Mouse (Mus musculus) adrenal gland, adult 2 months (tissue): ENCODE measurements around the gene Oprd1. TPM values are rescaled to one million over a fixed set of nuclear protein-coding genes. Genes with fewer than 3 reads are reported as not detected.

Experiments used
- DNase-seq: peaks from one replicate; pipeline ENCODE4 v3.0.0; 2021
- long read RNA-seq: library from polyadenylated mRNA; stranded (forward); transcript quantifications from one replicate; pipeline ENCODE4 v2.0.0, GENCODE M21; 2021
- polyA plus RNA-seq: library from polyadenylated mRNA; depleted of rRNA; stranded (reverse); fragments of >200 nt; gene quantifications from 2 replicates; pipeline ENCODE4 v1.2.3, GENCODE M21; 2012; rRNA removed
- total RNA-seq, 2 experiments: library from RNA; stranded (reverse); gene quantifications; 2 replicates each; pipeline ENCODE4 v1.2.3; 2021

Oprd1 gene
- under 1 TPM; 0.63 to 0.90 TPM for total RNA-seq
- polyA plus RNA-seq = 1.3 and 1.6 TPM in 2 replicates
- long read RNA-seq, full-length matches to known transcripts = 2 of 2 reads
- long read RNA-seq, partial matches to known transcripts = 0 of 2 reads
- long read RNA-seq, other reads (novel, unspliced or antisense) = 0 of 2 reads

DNA sequence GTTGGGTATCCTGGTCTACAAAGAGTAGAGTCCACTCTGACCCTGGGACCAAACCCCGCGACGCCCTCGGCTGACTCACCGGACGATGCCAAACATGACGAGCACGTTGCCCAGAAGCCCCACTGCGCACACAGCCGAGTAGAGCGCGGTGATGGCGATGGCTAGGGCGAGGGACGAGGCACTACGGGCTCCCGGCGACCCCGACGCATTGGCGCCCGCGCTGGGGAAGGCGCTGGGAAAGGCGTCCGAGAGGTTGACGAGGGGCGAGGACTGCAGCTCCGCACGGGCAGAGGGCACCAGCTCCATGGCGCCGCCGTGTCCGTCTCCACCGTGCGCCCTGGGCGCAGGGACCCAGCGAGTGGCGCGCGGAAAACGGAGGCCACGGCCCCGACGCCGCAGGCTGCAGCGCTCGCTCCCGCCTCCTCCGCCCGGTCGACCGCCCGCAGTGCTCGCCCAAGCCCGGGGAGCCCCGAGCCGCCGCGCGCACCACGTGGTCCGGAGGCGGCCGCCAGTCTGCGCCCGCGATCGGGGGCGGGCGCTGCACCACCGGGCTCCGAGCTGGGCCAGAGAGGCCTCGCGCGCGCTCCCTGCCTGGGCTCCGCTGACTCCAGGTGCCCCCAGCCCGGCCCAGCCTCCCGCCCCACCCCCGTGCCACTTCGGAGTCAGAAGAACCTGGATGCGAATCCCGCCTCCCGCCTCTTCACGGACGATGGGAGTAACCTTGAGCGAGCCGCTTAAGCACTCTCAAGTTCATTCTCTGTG is at the start of gene Oprd1:
Oprd1 (minus strand) TSS at position 407 of the 762 bp plus-strand sequence.
- peak; percentile 20 for DNase-seq

GRCm38 (mm10) chr4:132187826-132188401 is 43.6 kb upstream of the Oprd1 start:
- DNase-seq = no peak

DNA sequence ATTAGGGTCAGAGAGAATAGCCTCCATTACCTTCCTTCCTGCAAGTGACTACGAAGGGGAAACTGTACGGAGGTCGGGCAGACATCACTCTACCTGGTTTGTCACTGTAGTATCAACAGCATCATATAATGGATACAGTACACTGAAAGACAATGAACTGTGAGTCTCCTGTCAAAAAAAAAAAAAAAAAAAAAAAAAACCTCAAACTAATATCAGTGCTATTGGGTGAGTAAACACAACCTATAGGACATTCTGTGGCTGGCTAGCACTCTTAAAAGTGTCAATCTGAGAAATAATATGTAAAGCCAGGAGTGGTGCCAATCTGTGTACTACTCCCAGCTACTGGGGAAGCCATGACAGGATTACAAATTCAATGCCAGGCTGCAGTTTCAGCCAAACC is 38.9 kb upstream of the Oprd1 start:
- no peak for DNase-seq

DNA sequence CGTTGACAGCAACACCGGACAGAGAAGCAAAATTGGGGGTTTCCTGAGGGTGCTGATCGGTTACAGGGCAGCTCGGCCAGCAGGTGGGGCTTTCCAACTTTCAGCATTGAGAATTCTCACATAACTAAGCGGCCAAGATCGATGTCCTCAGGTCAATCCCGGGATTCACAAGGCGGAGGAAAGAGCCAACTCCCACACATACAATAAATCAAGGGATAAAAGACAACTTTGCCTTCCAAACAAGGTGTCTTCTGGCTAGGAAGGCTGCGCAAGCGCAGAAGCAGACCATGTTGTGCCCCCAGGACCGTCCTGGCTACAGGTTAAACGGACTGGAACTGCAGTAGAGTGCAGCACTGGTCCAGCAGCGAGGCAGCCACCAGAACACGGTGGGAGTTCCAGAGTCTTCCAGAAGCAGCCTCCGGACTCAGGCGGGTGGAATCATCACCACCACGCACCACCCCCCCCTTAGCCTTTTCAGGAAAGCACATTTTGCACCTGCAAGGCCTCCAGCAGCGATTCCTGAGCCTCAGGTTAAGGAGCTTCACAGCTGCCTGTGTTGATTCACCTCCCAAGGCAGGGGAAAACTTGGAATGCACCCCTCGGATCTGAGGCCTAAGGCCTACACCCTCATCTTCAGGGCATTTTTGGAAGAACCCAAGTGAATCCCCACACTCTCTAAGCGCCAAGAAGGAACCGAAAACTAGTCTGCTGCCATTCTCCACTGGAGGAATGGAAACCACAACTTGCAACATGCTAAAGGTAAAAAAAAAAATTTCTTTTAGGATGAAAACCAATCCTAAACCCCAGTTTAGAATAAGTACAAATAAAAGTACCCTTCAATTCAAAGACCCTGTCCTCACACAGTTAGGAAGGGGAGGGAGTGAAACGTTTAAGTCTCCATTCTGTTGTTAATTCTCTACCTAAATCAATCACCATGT is 37.7 kb upstream of the Oprd1 start:
- DNase-seq = no peak

DNA sequence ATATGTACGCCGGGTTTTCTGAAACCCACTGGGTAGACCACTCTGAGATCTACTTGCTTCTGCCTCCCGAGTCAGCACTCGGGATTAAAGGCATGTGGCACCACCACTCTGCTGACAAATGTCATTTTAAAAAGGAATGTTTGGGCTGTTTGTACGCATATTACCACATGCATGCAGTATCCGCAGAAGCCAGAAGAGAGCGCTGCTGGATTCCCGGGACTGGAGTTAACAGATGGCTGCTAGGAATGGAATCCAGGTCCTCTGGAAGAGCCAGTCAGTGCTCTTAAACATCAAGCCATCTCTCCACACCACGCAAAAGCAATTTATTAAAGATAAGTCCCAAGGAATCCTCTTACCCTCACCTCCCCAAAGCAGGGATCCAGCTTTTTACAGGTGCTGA is 36.4 kb upstream of the Oprd1 start:
- DNase-seq = peak; percentile 23

DNA sequence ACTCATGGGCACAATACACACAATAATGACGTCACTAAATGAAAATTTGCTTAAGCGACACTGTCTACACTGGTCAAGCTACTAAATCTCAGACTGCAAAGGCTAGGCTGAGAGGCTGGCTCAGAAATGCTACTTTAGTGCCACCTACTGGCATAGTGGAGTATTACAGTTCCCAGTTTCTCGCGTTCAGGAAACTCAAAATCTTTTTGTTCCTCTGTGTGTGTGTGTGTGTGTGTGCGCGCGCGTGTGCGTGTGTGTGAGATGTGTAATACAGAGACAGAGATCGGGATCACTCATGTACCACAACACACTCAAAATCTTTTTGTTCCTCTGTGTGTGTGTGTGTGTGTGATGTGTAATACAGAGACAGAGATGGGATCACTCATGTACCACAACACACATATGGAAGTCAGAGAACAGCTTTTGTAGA is 34.4 kb upstream of the Oprd1 start:
- peak; percentile 51 for DNase-seq

DNA sequence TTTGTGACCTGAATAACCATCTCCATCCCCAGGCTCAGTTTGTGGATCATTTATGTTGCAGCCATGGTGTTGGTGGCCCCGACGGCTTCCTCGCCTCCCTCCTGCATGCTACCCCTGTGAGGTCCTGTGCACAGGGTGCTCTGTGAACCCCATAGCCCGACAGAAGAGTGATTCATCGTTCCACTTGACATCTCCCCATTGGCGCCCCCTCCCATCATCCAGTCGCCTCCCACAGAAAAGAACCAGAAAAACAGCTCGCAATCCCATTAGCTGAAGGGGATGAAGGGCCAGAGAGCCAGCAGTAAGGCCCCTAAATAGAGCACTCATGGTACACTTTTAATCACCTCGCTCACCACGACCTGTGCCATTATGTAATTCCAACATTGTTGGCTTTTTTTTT is 32.2 kb upstream of the Oprd1 start:
- no peak for DNase-seq

DNA sequence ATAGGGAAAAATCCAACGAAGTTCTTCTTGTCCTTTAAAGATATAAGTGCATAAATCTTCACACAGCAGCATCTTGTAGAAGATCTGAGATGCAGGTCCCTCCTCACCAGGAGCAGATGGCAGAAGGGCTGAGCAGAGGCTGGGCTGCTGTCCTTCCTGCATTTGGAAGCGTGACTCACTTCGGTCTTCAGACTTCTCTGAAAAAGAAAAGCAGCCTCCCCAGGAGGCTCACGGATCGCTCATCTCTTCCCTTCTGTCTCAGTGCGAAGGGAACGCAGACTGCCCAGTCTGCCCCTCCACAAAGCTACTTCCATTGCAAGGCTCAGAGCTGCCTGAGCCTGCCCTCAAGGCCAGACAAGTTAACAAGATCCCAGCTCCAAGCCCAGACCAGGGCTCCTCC is 26.6 kb upstream of the Oprd1 start:
- no peak for DNase-seq

GRCm38 (mm10) chr4:132169761-132170160 is 25.5 kb upstream of the Oprd1 start:
- DNase-seq = no peak

DNA sequence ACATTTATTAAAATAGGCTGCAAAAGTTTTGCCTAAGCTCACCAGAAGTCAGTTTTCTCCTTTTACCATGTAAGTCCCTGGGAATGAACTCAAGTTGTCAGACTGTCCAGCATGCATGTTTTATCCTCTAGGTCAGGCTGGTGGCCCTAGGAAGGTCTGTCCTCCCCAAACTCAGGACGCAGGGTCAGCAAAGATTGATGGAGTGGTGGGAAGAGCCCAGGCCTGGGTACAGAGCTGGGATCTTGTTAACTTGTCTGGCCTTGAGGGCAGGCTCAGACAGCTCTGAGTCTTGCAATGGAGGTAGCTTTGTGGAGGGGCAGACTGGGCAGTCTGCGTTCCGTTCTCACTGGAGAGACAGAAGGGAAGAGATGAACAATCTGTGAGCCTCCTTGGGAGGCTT is 25.0 kb upstream of the Oprd1 start:
- no peak for DNase-seq

DNA sequence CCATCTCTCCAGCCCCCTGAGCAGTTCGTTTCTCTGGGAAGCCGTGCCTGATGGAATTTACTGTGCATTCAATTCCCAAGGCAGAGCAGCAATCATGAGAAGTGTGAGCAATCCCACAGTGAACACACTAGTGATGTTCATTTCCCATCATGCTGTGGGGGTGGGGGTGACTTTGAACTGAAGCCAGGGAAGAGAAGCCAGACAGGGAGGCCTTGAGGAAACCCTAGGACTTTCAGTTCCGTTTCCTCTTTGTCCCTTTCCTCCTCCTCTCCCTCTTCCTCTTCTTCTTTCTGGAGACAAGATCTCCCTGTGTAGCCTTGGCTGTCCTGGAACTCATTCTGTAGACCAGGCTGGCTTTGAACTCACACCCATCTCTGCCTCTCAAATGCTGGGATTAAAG is 23.1 kb upstream of the Oprd1 start:
- no peak for DNase-seq

- no peak for DNase-seq
These were observed 22.3 kb upstream of the Oprd1 start for GRCm38 (mm10) chr4:132166350-132167290.

DNA sequence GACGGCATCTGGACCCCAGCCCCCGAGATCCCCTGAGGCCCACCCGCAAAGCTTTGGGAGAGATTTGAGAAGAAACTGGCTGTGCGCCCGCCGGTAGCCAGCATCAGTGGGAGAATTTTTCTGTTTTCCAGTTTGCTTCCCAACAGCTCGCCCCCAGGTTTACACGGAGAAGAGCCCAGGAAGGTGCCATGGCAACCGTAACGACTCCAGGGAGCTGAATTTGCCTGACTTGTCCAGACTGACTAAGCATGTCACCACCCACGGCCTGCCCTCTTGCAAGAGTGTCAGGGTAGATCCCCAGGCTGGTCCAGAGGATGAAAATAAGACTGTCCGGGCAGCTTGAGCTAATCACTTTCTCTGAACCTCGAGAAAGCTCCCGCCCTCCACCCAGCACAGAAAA is 21.4 kb upstream of the Oprd1 start:
- DNase-seq = no peak

- DNase-seq = no peak
These were observed 12.8 kb upstream of the Oprd1 start for GRCm38 (mm10) chr4:132156941-132157622.

GRCm38 (mm10) chr4:132154877-132155670 is 10.8 kb upstream of the Oprd1 start:
- no peak for DNase-seq

GRCm38 (mm10) chr4:132151673-132152072 is 7.4 kb upstream of the Oprd1 start:
- no peak for DNase-seq

DNA sequence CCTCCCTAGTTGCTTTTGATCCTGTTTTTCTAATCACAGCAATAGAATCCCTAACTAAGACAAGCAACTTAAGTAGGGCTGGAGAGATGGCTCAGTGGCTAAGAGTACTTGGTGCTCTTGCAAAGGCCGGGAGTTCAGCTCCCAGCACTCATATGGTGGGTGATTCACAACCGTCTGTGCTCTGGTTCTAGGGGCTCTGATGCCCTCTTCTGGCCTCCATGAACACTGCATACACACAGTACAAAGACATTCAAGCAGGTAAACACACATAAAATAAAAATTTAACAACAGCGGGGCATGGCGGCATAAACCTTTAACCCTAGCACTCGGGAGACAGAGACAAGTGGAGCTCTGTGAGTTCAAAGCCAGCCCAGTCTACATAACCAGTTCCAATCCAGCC is 1.9 kb upstream of the Oprd1 start:
- no peak for DNase-seq

GRCm38 (mm10) chr4:132145092-132145491 is 806 bp upstream of the Oprd1 start:
- DNase-seq = no peak

GRCm38 (mm10) chr4:132138640-132139039 is 5.6 kb downstream of the Oprd1 start:
- no peak for DNase-seq

GRCm38 (mm10) chr4:132137013-132137412 is 7.3 kb downstream of the Oprd1 start:
- no peak for DNase-seq
